Mouse (Mus musculus): ENCODE measurements around the gene Grid2.

DNA sequence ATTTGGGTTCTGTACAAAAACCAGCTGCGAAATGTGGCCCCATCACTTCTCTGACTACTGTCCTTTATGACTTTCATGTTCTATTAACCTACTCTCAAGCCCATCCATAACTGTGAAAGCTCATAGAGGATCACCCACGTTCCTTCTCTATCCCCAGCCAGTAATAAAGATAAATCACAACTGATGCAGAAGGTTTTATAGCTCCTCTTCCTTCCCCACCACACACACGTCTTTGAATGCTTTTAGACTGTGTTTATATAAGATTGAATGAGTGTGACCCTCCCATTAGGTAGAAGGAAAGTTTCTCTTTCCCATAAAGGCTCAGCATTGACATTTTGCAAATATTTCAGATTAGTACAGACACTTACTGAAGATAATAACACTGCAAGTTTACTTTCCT is 1350.1 kb downstream of the Grid2 start:
- no peak for TF ChIP-seq CTCF (conservative IDR thresholded peaks at IDR 0.05; ENCODE audit: low read length)
- no peak for TF ChIP-seq POU5F1 (IDR thresholded peaks at IDR 0.05; ENCODE audit: borderline replicate concordance, low read length)
- no peak for TF ChIP-seq NANOG (IDR thresholded peaks at IDR 0.05; ENCODE audit: borderline replicate concordance, low read length)

Measured in E14TG2a.4 (cell line).